In the genomic region with DNA sequence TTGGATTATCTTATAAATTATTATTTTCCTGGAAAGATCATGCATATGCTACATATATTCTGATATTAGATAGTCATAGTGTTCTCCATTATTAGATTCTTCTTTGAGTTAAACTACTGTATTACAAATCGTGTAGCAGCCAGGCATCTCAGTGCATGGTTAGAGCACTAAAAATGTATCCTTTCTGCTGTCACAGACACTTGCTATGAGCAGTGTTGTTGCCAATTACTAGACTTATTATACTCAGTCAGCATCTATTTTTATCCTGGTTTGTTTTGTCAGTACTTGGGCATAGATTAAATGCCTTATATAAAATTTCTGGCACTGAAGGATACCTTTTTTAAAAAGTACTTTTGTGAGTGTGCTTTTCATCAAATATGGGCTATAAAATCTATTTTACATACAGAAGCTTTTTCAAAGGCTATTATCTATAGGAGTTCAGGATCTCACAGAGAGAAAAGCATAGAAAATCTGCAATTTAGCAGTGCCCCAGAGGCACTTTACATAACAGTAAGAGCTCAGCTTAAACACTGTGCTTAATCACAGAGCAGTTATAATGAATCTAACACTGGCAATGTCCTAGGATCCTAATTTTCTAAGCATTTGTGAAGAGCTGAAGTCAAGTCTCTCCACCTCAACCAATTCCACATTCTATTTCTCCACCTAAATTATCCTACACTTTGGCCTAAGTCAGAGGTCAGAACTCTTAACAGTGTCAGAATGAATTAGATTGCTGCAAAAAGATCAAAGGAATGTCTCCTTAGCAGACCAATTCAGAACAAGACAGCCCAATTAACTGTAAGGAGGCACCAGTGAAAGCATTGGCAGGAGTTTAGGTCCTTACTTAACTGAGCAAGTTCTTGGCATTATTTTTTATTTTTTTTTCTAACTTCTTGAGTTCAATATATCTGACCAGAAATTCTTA, we compare ENCODE assay signal across 17 mouse cellular contexts.
A peak's percentile ranks its signal among the peaks of the same experiment; 100 is the strongest.
DNase-seq lines count a peak whose midpoint lies in the region; ATAC-seq and TF ChIP-seq lines count a peak whose summit lies in the region.
"Had no signal": no experiment of that assay in that cellular context is flagged by ENCODE, and none has a peak within 500 bp of the region (broad histone marks: within the 10 kb centered on the region; RNA-seq: fewer than 3 reads in every experiment).

No protein-coding gene starts in this region.

- no peaks in the 10 kb centered on the region for H3K9me3 ChIP-seq in forebrain, embryonic 13.5 days (replicated peaks)
- no peaks in the 10 kb centered on the region for H3K9me3 ChIP-seq in forebrain, postnatal 0 days (ENCODE audit: low read length)
- no peaks in the 10 kb centered on the region for H3K9me3 ChIP-seq in midbrain, embryonic 15.5 days
- H3K9me3 ChIP-seq in midbrain, postnatal 0 days (ENCODE audit: low read length), result no peaks in the 10 kb centered on the region
- H3K9me3 ChIP-seq: neural tube, embryonic 13.5 days had no signal

- no peak overlapping the region for H3K4me2 ChIP-seq in forebrain, embryonic 13.5 days
- no peak overlapping the region for H3K4me2 ChIP-seq in forebrain, postnatal 0 days (ENCODE audit: low read depth)
- no peak overlapping the region for H3K4me2 ChIP-seq in midbrain, embryonic 15.5 days
- no peak overlapping the region for H3K4me2 ChIP-seq in midbrain, postnatal 0 days (ENCODE audit: low read depth, low read length, poor library complexity, severe bottlenecking)
- H3K4me2 ChIP-seq: heart, embryonic 13.5 days; neural tube, embryonic 13.5 days had no signal

- H3K9ac ChIP-seq in forebrain, embryonic 13.5 days, result no peak overlapping the region
- no peak overlapping the region for H3K9ac ChIP-seq in forebrain, postnatal 0 days
- no peak overlapping the region for H3K9ac ChIP-seq in midbrain, embryonic 15.5 days
- no peak overlapping the region for H3K9ac ChIP-seq in midbrain, postnatal 0 days (replicated peaks; ENCODE audit: low read length, poor library complexity, severe bottlenecking)
- H3K9ac ChIP-seq: heart, embryonic 13.5 days; liver, postnatal 0 days; neural tube, embryonic 13.5 days had no signal

- no peaks in the 10 kb centered on the region for H3K27me3 ChIP-seq in forebrain, embryonic 13.5 days
- H3K27me3 ChIP-seq in forebrain, postnatal 0 days (ENCODE audit: insufficient read depth, low read length), result no peaks in the 10 kb centered on the region
- no peaks in the 10 kb centered on the region for H3K27me3 ChIP-seq in midbrain, embryonic 15.5 days (replicated peaks)
- no peaks in the 10 kb centered on the region for H3K27me3 ChIP-seq in midbrain, postnatal 0 days (ENCODE audit: insufficient read depth, low read length)
- H3K27me3 ChIP-seq: heart, embryonic 13.5 days; neural tube, embryonic 13.5 days had no signal

- H3K4me1 ChIP-seq in forebrain, embryonic 13.5 days, result peaks cover 8% of the 10 kb centered on the region
- H3K4me1 ChIP-seq in forebrain, postnatal 0 days (ENCODE audit: insufficient read depth), result no peaks in the 10 kb centered on the region
- no peaks in the 10 kb centered on the region for H3K4me1 ChIP-seq in midbrain, embryonic 15.5 days
- H3K4me1 ChIP-seq in midbrain, postnatal 0 days (ENCODE audit: insufficient read depth, low read length), result no peaks in the 10 kb centered on the region
- H3K4me1 ChIP-seq: heart, embryonic 13.5 days; neural tube, embryonic 13.5 days had no signal

- ATAC-seq in forebrain, embryonic 13.5 days, result peak; percentile 76
- ATAC-seq in forebrain, postnatal 0 days, result no peak
- ATAC-seq in midbrain, embryonic 15.5 days (replicated peaks), result peak; percentile 56; the same call in 1 of the 2 replicates
- no peak for ATAC-seq in midbrain, postnatal 0 days (ENCODE audit: low FRiP score)
- ATAC-seq: liver, postnatal 0 days had no signal

- H3K4me3 ChIP-seq in forebrain, embryonic 13.5 days, result no peak overlapping the region
- no peak overlapping the region for H3K4me3 ChIP-seq in forebrain, postnatal 0 days (ENCODE audit: low read depth, low read length)
- no peak overlapping the region for H3K4me3 ChIP-seq in midbrain, embryonic 15.5 days
- no peak overlapping the region for H3K4me3 ChIP-seq in midbrain, postnatal 0 days (ENCODE audit: low read depth, low read length)
- H3K4me3 ChIP-seq: erythroblast, embryonic 14.5 days; heart, embryonic 13.5 days; neural tube, embryonic 13.5 days had no signal

- TF ChIP-seq CTCF in forebrain, postnatal 0 days (IDR thresholded peaks at IDR 0.05; ENCODE audit: low read depth), result no peak
- TF ChIP-seq CTCF in midbrain, postnatal 0 days (IDR thresholded peaks at IDR 0.05), result no peak

- no peak for DNase-seq in forebrain, postnatal 0 days
- no peak for DNase-seq in midbrain, postnatal 0 days (ENCODE audit: low spot score)
- peak; percentile 13 for DNase-seq in forelimb bud, embryonic 11.5 days (ENCODE audit: low read depth, low spot score)
- DNase-seq in thymus, postnatal 10 days (ENCODE audit: low spot score in 2 of 2), result no peak
- no peak for DNase-seq in adrenal gland, adult (ENCODE audit: inconsistent age in 2 of 2, low spot score in 1 of 2)
- DNase-seq: adrenal gland, postnatal 25 days; cerebellum, adult 8-10 months; kidney, adult 8-10 months; kidney, postnatal 4 days; liver; liver, postnatal 0 days; thymus, postnatal 36 days had no signal

- H3K36me3 ChIP-seq in forebrain, embryonic 13.5 days (ENCODE audit: poor library complexity, severe bottlenecking), result no peaks in the 10 kb centered on the region
- H3K36me3 ChIP-seq in forebrain, postnatal 0 days (ENCODE audit: insufficient read depth), result no peaks in the 10 kb centered on the region
- no peaks in the 10 kb centered on the region for H3K36me3 ChIP-seq in midbrain, embryonic 15.5 days (replicated peaks)
- H3K36me3 ChIP-seq in midbrain, postnatal 0 days (ENCODE audit: insufficient read depth, low read length), result no peaks in the 10 kb centered on the region
- H3K36me3 ChIP-seq: heart, embryonic 13.5 days; neural tube, embryonic 13.5 days had no signal

- 46% methylated on average over 1 of the region's 1 CpGs for WGBS in forebrain, embryonic 13.5 days
- 21% methylated on average over 1 of the region's 1 CpGs for WGBS in forebrain, postnatal 0 days
- WGBS in midbrain, embryonic 15.5 days, result 50% methylated on average over 1 of the region's 1 CpGs
- WGBS in midbrain, postnatal 0 days, result 50% methylated on average over 1 of the region's 1 CpGs

- H3K27ac ChIP-seq in forebrain, embryonic 13.5 days, result no peak overlapping the region
- no peak overlapping the region for H3K27ac ChIP-seq in forebrain, postnatal 0 days (ENCODE audit: low read depth, low read length)
- no peak overlapping the region for H3K27ac ChIP-seq in midbrain, embryonic 15.5 days
- no peak overlapping the region for H3K27ac ChIP-seq in midbrain, postnatal 0 days (ENCODE audit: low read depth, low read length)
- H3K27ac ChIP-seq: heart, embryonic 13.5 days; neural tube, embryonic 13.5 days had no signal

Comparison
In these comparisons a context has a peak if more than half of its experiments do, and no peak if none do; other contexts are left out.
1. ATAC-seq: peak in forebrain, embryonic 13.5 days (single experiment) and midbrain, embryonic 15.5 days (single experiment); none in forebrain, postnatal 0 days (single experiment) and midbrain, postnatal 0 days (single experiment).